Mouse (Mus musculus): ENCODE data around the gene Taar4.

Taar4 gene

DNA sequence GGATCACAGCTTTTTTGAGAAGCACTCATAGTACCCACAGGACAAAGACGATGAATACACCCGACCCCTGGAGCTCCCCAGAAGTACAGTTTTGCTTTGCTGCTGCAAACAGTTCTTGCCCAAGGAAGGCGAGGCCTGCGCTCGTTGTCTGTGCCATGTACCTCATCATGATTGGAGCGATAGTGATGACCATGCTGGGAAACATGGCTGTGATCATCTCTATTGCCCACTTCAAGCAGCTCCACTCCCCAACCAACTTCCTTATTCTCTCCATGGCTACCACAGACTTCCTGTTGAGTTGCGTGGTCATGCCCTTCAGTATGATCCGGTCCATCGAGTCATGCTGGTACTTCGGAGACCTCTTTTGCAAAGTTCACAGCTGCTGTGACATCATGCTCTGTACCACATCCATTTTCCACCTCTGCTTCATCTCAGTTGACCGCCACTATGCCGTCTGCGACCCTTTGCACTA, at the start of gene Taar4:
Gene Taar4 (plus strand): TSS at position 51 of the 472 bp plus-strand sequence.
- no peak for DNase-seq

GRCm38 (mm10) chr10:23920056-23920455, 40.2 kb upstream of the Taar4 start, which contains the start of gene Taar1:
TSS of gene Taar1 (plus strand) at chr10:23920356.
- no peak for DNase-seq

DNA sequence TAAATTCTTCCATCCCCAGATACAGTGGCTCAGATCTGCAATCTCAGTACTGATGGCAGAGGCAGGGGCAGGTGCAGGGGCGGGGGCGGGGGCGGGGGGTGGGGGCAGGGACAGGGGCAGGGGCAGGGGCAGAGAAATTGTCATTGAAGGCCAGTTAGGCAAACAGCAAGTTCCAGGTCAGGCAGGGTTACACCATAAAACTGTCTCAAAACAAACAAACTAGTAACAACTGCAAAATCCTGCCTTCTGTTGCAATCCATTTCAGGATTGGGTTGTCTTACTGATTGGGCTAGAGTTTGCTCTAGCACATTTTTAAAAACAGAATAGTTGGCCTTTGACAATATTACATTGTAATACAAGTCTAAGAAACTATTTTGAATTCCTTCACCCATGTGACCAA, 37.8 kb upstream of the Taar4 start:
- no peak for DNase-seq

- DNase-seq = no peak
These were observed 36.4 kb upstream of the Taar4 start for GRCm38 (mm10) chr10:23923941-23924340.

- DNase-seq = no peak
These were observed 22.7 kb upstream of the Taar4 start for GRCm38 (mm10) chr10:23937613-23938012.

- no peak for DNase-seq
These were observed 22.0 kb upstream of the Taar4 start, which contains the start of gene Taar2 for GRCm38 (mm10) chr10:23938312-23938711. TSS of gene Taar2 (plus strand) at chr10:23938572.

DNA sequence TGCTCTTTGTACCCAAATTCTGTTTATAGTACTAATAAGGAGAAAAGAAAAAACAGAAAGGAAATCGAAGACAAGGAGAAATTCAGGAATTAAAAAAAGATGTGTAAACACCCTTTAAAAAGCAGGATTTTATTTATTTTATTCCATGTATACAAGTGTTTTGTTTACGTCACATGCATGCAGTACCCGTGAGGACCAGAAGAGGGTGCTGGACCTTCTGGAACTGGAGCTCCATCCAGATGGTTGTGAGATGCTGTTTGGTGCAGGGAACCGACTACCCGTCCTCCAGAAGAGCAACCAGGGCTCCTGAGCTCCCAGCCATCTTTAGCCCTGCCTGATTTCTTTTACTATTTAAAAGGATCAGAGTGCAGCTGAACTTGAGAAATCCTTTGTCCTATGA, 17.8 kb upstream of the Taar4 start:
- DNase-seq = peak; percentile 13

DNA sequence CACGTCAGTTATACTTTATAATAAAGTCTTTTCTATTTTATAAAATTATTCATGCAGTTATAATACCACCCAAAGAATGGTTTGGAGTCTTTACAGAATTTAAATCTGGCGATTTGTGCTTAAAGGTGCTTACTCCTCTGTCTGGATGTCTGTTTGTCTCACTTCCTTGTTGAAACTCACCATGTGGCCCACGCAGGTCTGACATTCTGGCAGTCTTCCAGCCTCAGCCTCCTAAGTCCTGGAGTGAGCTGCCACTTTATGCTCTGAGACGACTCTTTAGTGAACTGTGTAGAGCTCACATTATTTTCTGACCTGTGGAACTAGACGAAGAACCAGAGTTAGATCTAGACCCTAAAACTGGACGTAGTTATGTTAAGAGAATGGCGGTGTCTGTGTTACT, 12.3 kb upstream of the Taar4 start:
- DNase-seq = no peak

DNA sequence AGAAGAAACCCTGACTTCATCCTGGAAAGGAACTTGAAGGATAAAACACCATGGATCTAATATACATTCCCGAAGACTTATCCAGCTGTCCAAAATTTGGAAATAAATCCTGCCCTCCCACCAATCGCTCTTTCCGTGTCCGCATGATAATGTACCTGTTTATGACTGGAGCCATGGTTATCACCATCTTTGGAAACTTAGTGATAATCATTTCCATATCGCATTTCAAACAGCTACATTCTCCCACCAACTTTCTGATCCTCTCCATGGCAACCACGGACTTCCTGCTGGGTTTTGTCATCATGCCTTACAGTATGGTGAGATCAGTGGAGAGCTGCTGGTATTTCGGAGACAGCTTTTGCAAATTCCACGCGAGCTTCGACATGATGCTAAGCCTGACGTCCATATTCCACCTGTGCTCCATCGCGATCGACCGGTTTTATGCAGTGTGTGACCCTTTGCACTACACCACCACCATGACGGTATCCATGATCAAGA, 10.7 kb upstream of the Taar4 start, which contains the start of gene Taar3:
Gene Taar3 (plus strand): TSS at position 51 of the 498 bp plus-strand sequence.
- DNase-seq = no peak

- DNase-seq = no peak
These were observed 8.6 kb upstream of the Taar4 start for GRCm38 (mm10) chr10:23951714-23952113.

DNA sequence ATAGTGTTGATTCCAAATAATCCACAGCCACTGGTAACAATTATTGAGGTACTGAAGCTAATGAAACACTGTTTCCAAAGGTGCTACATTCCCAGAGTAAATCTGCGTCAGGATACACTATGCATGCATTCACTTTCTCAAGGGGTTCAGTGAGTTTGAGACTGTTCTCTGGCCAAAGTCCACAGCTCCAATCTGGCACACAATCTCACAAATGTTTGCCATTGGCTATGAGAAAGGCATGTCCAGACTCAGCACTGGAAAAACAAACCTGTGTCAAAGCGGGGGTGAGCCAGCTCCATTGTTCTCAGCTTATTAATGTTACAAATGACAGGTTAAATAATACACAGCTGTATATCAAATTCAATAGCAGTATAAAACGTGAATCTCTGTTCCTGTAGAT, 1.2 kb upstream of the Taar4 start:
- peak; percentile 55 for DNase-seq

GRCm38 (mm10) chr10:23963444-23963843, 3.1 kb downstream of the Taar4 start:
- DNase-seq = no peak

GRCm38 (mm10) chr10:23964921-23965610, 4.8 kb downstream of the Taar4 start:
- DNase-seq = no peak

DNA sequence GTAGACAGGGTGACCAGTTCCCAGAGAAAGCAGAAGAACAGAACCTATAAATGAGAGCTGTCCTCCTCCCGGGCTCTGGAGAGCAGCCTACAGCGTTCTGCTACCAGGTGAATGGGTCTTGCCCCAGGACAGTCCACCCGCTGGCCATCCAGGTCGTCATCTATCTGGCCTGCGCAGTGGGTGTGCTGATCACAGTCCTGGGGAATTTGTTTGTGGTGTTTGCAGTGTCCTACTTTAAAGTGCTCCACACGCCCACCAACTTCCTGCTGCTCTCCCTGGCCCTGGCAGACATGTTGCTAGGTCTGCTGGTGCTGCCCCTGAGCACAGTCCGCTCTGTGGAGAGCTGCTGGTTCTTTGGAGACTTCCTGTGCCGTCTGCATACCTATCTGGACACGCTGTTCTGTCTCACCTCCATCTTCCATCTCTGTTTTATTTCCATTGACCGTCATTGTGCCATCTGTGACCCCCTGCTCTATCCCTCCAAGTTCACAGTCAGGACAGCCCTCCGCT, 10.4 kb downstream of the Taar4 start, which contains the start of gene Taar5:
Gene Taar5 (plus strand): TSS at position 51 of the 510 bp plus-strand sequence.
- DNase-seq = no peak

DNA sequence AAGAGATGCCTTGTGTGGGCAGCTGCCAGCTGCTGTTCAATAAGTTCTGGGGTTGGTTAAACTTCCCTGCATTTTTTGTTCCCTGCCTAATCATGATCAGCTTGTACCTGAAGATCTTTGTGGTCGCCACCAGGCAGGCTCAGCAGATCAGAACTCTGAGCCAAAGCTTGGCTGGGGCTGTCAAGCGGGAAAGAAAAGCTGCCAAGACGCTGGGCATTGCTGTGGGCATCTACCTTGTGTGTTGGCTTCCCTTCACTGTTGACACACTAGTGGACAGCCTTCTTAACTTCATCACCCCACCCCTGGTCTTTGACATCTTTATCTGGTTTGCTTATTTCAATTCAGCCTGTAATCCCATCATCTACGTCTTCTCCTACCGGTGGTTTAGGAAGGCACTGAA, 11.0 kb downstream of the Taar4 start:
- no peak for DNase-seq

DNA sequence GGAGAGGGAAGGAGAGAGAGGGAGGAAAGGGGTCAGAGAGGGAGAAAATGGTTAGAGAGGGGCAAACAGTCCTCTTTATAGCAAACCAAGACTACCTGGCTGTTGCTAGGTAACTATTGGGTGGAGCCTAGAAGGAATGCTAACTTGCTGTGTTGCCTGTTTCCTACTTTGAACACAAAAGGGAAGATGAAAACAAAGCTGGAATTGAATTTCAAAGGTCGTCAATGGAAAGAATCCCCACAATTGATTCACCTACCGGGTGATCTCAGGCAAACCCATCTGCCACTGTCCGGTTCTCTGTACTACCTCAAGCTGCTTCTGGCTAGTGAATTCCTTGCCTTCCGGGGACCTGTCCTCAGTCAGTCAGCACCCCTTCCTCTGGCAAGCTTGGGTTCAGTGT, 17.7 kb downstream of the Taar4 start:
- no peak for DNase-seq

DNA sequence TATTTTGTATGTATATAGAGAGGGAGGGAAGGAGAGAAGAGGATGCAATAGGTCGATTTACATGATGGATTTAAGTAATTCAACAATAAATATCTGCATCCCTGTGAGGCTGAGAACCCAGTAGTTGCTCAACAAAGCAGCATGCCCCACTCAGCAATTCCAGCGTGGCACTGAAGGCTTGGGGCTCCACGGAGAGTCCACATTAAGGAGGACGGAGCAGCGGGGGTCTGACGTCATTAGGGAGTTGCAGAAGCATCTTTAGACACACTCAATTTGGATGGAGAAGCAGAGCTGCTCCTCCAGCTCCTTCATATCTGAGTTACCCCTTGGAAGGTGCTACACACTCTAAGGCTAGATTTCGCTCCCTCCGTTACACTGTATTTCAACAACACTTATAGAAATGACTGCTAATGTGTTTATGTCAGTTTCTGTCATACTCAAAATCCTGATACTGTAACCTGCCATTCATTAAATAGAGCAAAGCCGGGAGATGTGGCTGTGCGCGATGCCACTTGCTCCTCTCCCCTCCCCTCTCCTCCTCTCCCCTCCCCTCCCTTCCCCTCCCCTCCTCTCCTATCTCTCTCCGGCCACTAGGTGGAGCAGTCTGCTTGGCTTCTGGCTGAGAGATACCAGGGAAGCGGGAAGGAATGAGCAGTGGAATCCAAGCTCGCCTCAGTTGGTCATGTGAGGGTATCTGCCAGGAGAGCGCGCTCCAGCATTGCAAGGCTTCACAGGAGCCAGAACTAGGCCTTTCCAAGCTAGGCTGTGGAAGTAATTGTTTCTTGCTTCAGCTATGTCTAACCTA, 18.8 kb downstream of the Taar4 start:
- peak; percentile 74 for DNase-seq

DNA sequence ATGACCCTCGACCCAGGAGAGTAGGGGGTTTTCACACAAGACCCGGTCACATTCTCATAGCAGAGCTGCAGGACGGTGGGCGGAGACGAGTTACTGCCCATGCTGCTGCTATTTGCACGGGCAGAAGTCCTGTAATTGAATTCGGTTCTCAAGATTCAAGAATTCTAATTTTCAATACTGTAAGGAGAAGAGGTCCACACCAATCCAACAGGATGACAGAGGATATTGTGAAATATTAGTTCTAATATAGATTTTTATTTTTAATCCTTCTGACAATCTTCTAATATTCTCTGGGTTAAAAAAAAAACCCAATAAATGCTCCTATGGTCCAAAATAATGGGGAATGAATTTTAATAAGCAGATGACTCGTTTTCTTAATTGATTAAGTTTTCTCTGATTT, 25.3 kb downstream of the Taar4 start, which contains the start of gene Taar6:
Gene Taar6 (minus strand): TSS at position 101 of the 400 bp plus-strand sequence.
- DNase-seq = no peak

DNA sequence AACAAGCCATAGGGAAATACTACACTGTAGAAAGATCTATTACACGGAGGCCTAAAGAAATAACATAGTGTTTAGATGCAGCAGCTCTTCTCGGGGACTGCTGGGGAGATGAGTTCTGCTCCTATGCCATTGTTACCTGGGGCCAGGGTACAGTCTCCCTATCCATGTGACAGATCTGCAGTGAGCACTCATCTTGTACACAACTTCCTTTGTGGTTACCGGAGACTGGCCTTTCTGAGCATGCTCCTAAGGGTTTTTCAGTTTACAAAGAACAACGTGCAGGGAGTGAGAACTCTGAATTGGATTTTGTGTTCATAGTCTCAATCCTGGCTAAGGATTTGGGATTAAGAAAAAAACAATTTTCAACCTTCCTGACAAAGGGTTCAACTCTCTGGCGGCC, 26.1 kb downstream of the Taar4 start:
- no peak for DNase-seq

DNA sequence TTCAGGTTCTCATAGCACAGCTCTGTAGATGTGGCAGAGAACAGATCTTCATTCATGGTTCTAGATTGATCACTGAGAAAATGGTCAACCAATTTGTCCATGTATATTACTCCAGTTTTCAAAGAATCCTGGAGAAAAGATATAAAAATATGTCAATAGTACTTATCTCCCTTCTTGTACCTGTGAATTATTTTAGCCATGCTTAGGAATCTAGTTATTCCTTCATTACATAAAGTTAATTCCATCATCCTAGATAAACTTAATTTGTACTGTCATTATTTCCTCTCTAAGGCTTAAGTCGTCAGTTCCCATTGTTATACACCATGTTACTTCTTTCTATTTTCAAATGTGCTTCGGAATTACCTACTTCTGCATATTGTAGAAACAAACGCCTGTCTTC, 33.1 kb downstream of the Taar4 start, which contains the start of gene Taar7a:
Gene Taar7a (minus strand): TSS at position 101 of the 400 bp plus-strand sequence.
- DNase-seq = no peak

- DNase-seq = no peak
These were observed 39.3 kb downstream of the Taar4 start, which contains the start of gene Taar7b for GRCm38 (mm10) chr10:23999639-24000038. TSS of gene Taar7b (plus strand) at chr10:23999939.

- no peak for DNase-seq
These were observed 46.1 kb downstream of the Taar4 start for GRCm38 (mm10) chr10:24006442-24006841.

- DNase-seq = no peak
These were observed 46.7 kb downstream of the Taar4 start for GRCm38 (mm10) chr10:24007034-24007433.

Measured in kidney, adult 18-20 months (tissue).